Mouse (Mus musculus) heart, postnatal 14 days (tissue): ENCODE results near the gene Plxna1. TPM values are rescaled to one million over a fixed set of nuclear protein-coding genes. Genes with fewer than 3 reads are reported as not detected.

Source experiments
- DNase-seq, 2 experiments: peaks; one replicate each; pipeline ENCODE4 v3.0.0; 2021 to 2022
- intact Hi-C: fragments of 180-260 bp; cut with DNase I; formaldehyde crosslinking; loops from one replicate; pipeline ENCODE4 v1.15.1; 2025
- total RNA-seq, 2 experiments: library from RNA; stranded (reverse); gene quantifications; 2 replicates each; pipeline ENCODE4 v1.2.3; 2021

The Plxna1 gene
- total RNA-seq, 2 experiments from 2014 or later, result 26.2 to 32.6 TPM

GRCm38 (mm10) chr6:89286700-89287428 lies 75.6 kb downstream of the Plxna1 start:
- intact Hi-C loops, result no loop called here
- peak; percentile 25 to 67 for DNase-seq

GRCm38 (mm10) chr6:89286286-89286655 lies 76.1 kb downstream of the Plxna1 start:
- no peak for DNase-seq
- intact Hi-C loops, result no loop called here

DNA sequence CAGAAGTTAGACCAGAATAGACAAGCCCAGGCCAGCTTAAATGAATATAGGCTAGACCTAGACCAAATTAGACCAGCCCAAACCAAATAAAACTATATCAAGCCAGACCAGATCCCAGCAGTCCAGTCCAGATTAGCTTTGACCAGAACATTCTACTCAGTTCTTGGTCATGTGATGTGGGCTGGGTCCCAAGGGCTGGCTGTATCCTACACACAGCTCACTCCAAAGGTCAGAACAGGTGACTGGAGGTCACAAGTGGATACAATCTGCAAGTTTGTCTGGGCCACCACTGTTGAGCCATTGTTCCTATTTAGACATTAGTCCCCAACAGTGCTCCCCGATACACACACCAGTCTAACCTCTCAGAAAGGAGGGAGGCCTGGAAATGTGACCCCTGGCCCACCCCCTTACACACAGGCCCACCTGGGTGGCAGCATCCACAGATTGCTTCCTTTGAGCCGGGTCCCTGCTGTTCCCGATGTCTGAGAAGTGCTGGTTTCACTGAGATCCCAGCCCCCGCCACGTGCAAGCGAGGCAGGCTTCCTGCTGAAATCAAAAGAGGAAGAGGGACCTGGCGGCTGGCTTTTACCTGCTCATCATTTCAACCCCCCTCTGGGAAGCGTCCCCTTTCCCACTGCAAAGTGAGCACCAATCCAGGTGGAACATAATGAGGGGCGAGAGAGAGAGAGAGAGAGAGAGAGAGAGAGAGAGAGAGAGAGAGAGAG lies 76.7 kb downstream of the Plxna1 start:
- intact Hi-C loops, result no loop called here
- DNase-seq, result no peak

GRCm38 (mm10) chr6:89285116-89285515 lies 77.3 kb downstream of the Plxna1 start:
- no peak for DNase-seq
- intact Hi-C loops, result no loop called here

DNA sequence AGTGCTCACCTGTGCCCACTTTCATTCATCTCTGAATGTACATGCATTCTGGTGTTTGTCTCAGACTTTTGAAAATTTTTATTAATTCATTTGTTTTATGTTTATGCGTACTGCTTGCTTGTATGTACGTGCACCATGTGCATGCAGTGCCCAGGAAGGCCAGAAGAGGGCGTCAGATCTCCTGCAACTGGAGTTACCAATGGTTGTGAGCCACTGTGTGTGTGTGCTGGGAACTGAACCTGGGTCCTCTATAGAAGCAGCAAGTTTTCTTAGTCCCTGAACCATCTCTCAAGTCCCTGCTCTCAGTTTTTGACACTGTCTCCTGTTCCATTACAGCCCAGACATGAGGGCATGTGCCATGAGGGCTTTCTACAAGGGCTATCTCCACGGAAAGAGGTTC lies 79.3 kb downstream of the Plxna1 start:
- no peak for DNase-seq

GRCm38 (mm10) chr6:89282626-89283025 lies 79.8 kb downstream of the Plxna1 start:
- no peak for DNase-seq
- intact Hi-C loops, result no loop called here

More for the DNA sequence above, 79.3 kb downstream of the Plxna1 start:
- intact Hi-C loops, result no loop called here

GRCm38 (mm10) chr6:89281492-89282332 lies 80.7 kb downstream of the Plxna1 start:
- intact Hi-C loops, result no loop called here
- no peak for DNase-seq

GRCm38 (mm10) chr6:89280555-89280954 lies 81.9 kb downstream of the Plxna1 start:
- intact Hi-C loops, result no loop called here
- DNase-seq, result peak; percentile 39 to 43

DNA sequence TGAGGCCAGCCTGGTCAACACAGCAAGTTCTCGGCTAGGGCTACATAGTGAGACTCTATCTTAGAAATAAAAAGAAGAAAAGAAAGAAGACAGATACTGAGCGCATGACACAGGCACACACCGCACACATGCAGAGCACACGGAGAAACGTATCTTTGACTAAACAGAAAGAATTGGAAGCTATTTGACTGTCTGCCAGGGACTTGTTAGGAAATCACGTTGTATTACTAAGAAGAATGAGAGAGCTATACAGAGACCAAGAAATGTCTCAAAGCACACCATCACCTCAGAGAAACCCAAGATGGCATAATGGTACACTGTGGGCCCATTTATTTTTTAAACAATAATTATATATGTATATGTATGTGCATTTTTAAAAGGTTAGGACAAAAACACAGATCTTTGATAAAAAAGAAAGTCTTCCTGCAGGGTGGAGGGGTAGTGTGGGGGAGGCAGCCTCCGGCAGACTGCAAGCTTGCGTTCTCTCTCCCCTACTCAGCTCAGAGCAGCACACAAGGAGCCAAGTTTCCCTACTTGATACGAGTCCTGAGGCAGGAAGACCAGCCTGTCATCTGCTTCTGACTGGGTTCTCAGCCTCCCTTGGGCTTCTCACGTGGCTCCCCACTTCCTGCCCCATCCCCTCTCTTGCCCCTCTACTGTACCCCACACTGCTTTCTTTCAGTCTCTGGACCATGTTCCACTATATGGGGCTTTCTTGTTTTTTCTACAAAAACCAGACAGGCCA lies 90.5 kb downstream of the Plxna1 start:
- no peak for DNase-seq
- intact Hi-C loops, result no loop called here

- intact Hi-C loops, result no loop called here
- DNase-seq, result no peak
Observed at GRCm38 (mm10) chr6:89267181-89267580, 95.2 kb downstream of the Plxna1 start.

Other genes with a start within 250 kb of the Plxna1 start
- 10 to 100 TPM; 10.2 to 11.1 TPM for gene Chchd6, start 233.0 kb upstream of the Plxna1 start, total RNA-seq